7 mouse cellular contexts compared by ENCODE assay signal in the genomic region with DNA sequence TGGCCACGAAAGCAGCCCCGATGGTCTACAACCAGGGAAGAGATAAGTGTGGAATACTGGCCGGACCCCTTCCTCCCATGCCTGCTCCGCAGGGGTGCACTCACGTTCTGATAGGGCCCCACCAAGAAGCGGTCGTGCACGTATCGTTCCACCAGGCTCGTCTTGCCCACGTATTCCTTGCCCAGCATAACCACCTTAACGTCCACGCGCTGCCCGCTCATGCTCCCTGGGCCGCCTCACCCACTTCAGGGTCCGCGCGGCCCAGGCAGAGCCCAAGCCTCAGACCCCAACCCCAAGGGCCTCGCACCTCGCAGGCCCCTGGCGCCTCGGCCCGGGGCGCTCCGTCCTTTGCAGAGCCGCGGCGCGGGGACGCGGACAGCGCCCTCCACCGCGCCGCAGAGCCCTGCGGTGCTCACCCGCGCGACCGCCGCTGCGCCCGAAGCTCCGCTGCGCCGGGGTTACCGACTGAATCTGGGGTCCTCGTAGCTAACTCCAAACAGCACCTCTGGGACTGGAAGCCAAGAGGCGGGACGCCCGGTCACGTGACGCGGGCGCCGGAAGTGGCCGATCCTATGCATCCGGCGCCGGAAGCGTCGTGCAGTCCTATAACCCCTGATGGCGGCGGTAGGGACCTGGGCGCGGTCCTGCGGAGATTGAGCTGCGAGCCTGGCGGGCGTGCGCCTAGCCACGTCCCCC. TPM values are rescaled to one million over a fixed set of nuclear protein-coding genes. Genes with fewer than 3 reads are reported as not detected.
DNase-seq lines count a peak whose midpoint lies in the region; ATAC-seq lines count a peak whose summit lies in the region.

A gene (minus strand): TSS at position 513 of the 696 bp plus-strand sequence.

- DNase-seq in adrenal gland, postnatal 10 days, result peak; percentile 94
- peak; percentile 87 for DNase-seq in embryo, embryonic 9.5 days (ENCODE audit: extremely low spot score)
- DNase-seq in gastrocnemius, postnatal 4 days (ENCODE audit: low spot score in 2 of 2), result peak; percentile 84 to 90
- peak; percentile 95 for DNase-seq in limb, embryonic 10.5 days (ENCODE audit: low spot score)
- peak; percentile 74 for DNase-seq in skeletal muscle tissue, adult 2 months (ENCODE audit: low read depth, low spot score)

- peak within 1 kb of the TSS; percentile 79 for H3K4me2 ChIP-seq in intestine, embryonic 16.5 days (ENCODE audit: low read depth, low read length)
- peak within 1 kb of the TSS; percentile 86 for H3K4me2 ChIP-seq in midbrain, embryonic 12.5 days (replicated peaks)

- H3K36me3 ChIP-seq in intestine, embryonic 16.5 days (ENCODE audit: control insufficient read depth, insufficient read depth, low read length), result peaks cover 22% of the 10 kb centered on the region
- peaks cover 78% of the 10 kb centered on the region for H3K36me3 ChIP-seq in limb, embryonic 10.5 days
- H3K36me3 ChIP-seq in midbrain, embryonic 12.5 days, result peaks cover 71% of the 10 kb centered on the region

- peak within 1 kb of the TSS; percentile 78 for H3K4me3 ChIP-seq in intestine, embryonic 16.5 days (ENCODE audit: low read length)
- peak within 1 kb of the TSS; percentile 96 for H3K4me3 ChIP-seq in limb, embryonic 10.5 days
- H3K4me3 ChIP-seq in midbrain, embryonic 12.5 days, result peak within 1 kb of the TSS; percentile 92

- WGBS in intestine, embryonic 16.5 days, result under 1% methylated on average over 73 of the region's 73 CpGs
- under 1% methylated on average over 73 of the region's 73 CpGs for WGBS in limb, embryonic 10.5 days
- WGBS in midbrain, embryonic 12.5 days, result under 1% methylated on average over 73 of the region's 73 CpGs

- H3K9ac ChIP-seq in intestine, embryonic 16.5 days (ENCODE audit: low read depth, low read length), result peak within 1 kb of the TSS; percentile 97
- H3K9ac ChIP-seq in midbrain, embryonic 12.5 days (replicated peaks), result peak within 1 kb of the TSS; percentile 93

- H3K27ac ChIP-seq in intestine, embryonic 16.5 days (ENCODE audit: low read length), result peak within 1 kb of the TSS; percentile 89
- peak within 1 kb of the TSS; percentile 93 for H3K27ac ChIP-seq in limb, embryonic 10.5 days
- H3K27ac ChIP-seq in midbrain, embryonic 12.5 days (replicated peaks), result peak within 1 kb of the TSS; percentile 63

- H3K27me3 ChIP-seq in intestine, embryonic 16.5 days (replicated peaks; ENCODE audit: control insufficient read depth, insufficient read depth, low read length), result no peaks in the 10 kb centered on the region
- H3K27me3 ChIP-seq in limb, embryonic 10.5 days (ENCODE audit: low read depth, poor library complexity, severe bottlenecking), result no peaks in the 10 kb centered on the region
- H3K27me3 ChIP-seq in midbrain, embryonic 12.5 days, result no peaks in the 10 kb centered on the region

- peak; percentile 88 for ATAC-seq in intestine, embryonic 16.5 days
- ATAC-seq in midbrain, embryonic 12.5 days (ENCODE audit: low FRiP score, low read depth), result peak; percentile 90

- peaks cover 33% of the 10 kb centered on the region for H3K4me1 ChIP-seq in intestine, embryonic 16.5 days (ENCODE audit: control insufficient read depth, insufficient read depth, low read length)
- H3K4me1 ChIP-seq in limb, embryonic 10.5 days, result peaks cover 31% of the 10 kb centered on the region
- peaks cover 34% of the 10 kb centered on the region for H3K4me1 ChIP-seq in midbrain, embryonic 12.5 days

- no peaks in the 10 kb centered on the region for H3K9me3 ChIP-seq in intestine, embryonic 16.5 days (ENCODE audit: control insufficient read depth, low read length)
- no peaks in the 10 kb centered on the region for H3K9me3 ChIP-seq in limb, embryonic 10.5 days (replicated peaks)
- no peaks in the 10 kb centered on the region for H3K9me3 ChIP-seq in midbrain, embryonic 12.5 days

RNA-seq across cellular contexts. Expression of the gene that starts here (rescaled TPM):
- 10 to 100 TPM; 54.8 to 67.8 TPM for total RNA-seq in adrenal gland, postnatal 10 days (2021)
- total RNA-seq in gastrocnemius, postnatal 4 days (2021), result 10 to 100 TPM; 48.4 to 53.9 TPM
- 91.7 and 106 TPM in 2 replicates for polyA plus RNA-seq in intestine, embryonic 16.5 days (2015; fragmentation: Nextera tagmentation; extraction: Ambion mirVana)
- polyA plus RNA-seq in limb, embryonic 10.5 days (2016; fragmentation: Nextera tagmentation; extraction: Ambion mirVana), result 79.0 and 85.8 TPM in 2 replicates
- 99.6 and 111 TPM in 2 replicates for polyA plus RNA-seq in midbrain, embryonic 12.5 days (2016; fragmentation: Nextera tagmentation; extraction: Ambion mirVana)

Comparison
In these comparisons a context has a peak if more than half of its experiments do, and no peak if none do; other contexts are left out.
1. Peak in every context shown above with its lines: DNase-seq, ATAC-seq, H3K4me3 ChIP-seq and H3K27ac ChIP-seq.